Mouse (Mus musculus): Measurements from ENCODE around the gene Chchd1. TPM values are rescaled to one million over a fixed set of nuclear protein-coding genes. Genes with fewer than 3 reads are reported as not detected.
"Not testable (repeated sequence)": the region's sequence is repeated elsewhere in the genome, so short reads cannot be mapped to it uniquely, and the experiment has no call there.

The Chchd1 gene
- total RNA-seq, 1 experiment from 2014 or later, result 90.7 TPM

- no peak for DNase-seq
Measured at GRCm38 (mm10) chr14:20689009-20689408, 13.8 kb upstream of the Chchd1 start.

- DNase-seq, result no peak
Measured at GRCm38 (mm10) chr14:20691772-20692171, 11.0 kb upstream of the Chchd1 start.

DNA sequence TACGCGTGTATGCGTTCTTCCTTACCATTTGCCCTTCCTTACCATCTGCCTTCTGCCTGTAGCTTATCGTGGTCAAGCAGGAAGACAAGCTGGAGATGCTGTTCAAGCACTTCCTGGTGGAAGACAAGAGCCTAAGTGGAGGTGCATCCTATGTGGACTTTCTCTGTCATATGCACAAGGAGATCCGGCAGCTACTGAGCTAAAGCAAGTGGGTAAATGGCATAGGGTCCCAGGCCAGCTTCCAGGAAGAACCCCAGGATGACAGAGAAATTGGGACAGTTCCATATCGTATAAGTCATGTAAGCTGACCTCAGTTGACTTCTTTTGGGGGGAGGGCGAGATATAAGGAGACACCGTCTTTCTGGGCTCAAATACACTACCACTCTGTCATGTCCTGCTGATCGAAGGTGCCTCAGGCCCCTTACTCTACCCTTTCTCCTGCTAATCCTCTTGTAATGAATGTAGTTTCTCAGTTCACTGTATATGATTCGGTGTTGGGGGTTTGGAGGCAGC is 9.2 kb upstream of the Chchd1 start:
- DNase-seq, result no peak

GRCm38 (mm10) chr14:20694185-20694883 is 8.5 kb upstream of the Chchd1 start:
- DNase-seq, result no peak

- peak; percentile 91 for DNase-seq
Measured at GRCm38 (mm10) chr14:20694884-20695760, 7.7 kb upstream of the Chchd1 start, which contains the start of gene Fut11. Gene Fut11, plus strand, starts transcription at chr14:20694968.

DNA sequence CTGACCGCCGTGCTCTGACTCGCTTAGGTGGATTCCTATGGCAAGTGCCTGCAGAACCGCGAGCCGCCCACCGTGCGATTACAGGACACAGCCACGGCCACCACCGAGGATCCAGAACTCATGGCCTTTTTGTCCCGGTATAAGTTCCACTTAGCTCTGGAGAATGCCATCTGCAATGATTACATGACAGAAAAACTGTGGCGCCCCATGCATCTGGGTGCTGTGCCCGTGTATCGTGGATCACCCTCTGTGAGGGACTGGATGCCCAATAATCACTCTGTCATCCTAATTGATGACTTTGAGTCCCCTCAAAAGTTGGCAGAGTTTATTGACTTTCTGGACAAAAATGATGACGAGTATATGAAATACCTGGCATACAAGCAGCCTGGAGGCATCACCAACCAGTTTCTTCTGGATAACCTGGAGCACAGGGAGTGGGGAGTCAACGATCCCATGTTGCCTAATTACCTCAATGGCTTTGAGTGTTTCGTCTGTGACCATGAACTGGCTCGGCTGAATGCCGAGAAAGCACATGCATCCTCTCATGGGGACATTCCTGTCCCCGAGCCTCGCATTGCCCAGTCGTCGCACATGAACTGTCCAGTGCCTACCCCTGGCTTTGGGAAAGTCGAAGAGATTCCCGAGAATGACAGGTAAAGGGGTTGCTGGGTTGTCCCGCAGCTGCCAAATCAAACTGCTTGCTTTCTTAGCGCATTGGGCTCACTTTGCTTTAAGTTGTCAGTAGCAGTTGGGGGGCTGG is 6.9 kb upstream of the Chchd1 start:
- DNase-seq, result no peak

GRCm38 (mm10) chr14:20696986-20697385 is 5.8 kb upstream of the Chchd1 start:
- DNase-seq, result peak; percentile 38

- no peak for DNase-seq
Measured at GRCm38 (mm10) chr14:20698515-20698914, 4.3 kb upstream of the Chchd1 start.

GRCm38 (mm10) chr14:20700362-20700761 is 2.4 kb upstream of the Chchd1 start:
- DNase-seq, result no peak

DNA sequence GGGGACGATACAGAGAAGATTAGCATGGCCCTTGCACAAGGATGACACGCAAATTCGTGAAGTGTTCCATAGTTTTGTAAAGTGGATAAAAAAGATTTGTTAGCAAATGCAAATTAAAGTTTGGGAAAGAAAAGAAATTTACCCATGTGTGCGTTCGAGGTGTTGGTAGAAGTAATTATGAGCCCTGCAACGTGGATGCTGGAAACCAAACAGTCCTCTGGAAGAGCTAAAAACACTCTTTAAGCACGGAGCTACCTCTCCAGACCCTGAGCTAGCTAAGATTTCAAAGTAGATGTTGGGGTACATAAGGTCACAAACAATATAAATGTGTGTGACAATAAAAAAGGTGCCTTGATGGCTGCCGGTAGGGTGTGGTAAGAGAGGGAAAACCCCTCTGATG is 1.3 kb upstream of the Chchd1 start:
- no peak for DNase-seq

- no peak for DNase-seq
Measured at GRCm38 (mm10) chr14:20702096-20702740, 588 bp upstream of the Chchd1 start.

DNA sequence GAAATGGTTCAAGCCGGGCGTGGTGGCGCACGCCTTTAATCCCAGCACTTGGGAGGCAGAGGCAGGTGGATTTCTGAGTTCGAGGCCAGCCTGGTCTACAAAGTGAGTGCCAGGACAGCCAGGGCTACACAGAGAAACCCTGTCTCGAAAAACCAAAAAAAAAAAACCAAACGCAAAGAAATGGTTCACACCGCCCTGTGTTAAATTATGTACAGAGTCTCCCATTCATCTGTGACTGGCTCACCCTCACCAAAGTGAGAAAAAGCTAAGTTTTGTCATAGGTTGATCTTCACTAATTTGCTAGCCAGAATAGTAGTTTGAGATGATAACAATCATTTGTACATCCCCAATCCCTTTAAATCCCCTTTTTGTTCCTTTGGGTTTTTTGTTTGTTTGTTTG is 655 bp downstream of the Chchd1 start:
- not testable (repeated sequence) for DNase-seq

DNA sequence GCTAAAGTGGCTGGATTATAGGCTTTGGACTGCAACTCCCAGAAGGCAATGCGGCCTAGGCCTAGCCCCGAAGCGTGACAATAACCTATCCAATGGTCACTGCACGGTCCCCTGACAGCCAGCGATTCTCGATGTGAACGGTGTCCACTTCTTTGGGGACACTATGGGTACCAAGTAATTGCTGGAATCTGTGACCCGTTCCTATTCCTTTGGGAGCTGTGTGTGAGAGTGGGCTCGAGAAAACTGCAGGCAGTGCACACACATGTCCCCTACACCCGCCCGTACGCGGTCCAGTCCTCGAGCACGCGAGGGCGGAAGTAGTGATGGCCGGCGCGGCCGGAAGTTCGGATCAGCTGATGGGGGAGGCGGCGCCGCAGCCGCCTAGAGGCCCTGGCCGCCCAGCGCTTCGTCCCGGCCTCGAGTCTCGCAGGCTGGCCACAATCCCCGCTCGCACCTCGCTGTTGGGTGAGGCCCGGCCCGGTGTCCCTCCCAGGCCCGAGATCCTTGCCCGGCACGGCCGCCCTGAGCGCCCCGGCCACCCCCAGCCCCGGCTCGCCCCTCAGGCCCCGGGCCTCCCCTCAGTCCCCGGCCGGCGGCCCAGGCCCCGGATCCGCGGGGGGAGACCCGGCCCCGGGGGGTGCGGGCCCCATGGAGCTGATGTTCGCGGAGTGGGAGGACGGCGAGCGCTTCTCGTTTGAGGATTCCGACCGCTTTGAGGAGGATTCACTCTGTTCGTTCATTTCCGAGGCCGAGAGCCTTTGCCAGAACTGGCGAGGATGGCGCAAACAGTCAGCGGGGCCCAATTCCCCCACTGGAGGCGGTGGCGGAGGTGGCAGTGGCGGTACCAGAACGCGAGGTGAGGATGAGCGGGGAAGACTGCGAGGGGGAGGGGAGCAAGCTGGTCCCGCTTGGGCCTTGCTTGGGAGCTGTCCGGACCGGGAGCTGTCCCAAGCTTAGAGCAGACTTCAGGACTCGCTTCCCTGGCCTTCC is 4.7 kb downstream of the Chchd1 start, which contains the start of gene Zswim8:
Zswim8 (plus strand) TSS at position 352 of the 990 bp plus-strand sequence.
- DNase-seq, result peak; percentile 89

GRCm38 (mm10) chr14:20708239-20708638 is 5.4 kb downstream of the Chchd1 start:
- DNase-seq, result no peak

- DNase-seq, result no peak
Measured at GRCm38 (mm10) chr14:20713832-20714231, 11.0 kb downstream of the Chchd1 start.

DNA sequence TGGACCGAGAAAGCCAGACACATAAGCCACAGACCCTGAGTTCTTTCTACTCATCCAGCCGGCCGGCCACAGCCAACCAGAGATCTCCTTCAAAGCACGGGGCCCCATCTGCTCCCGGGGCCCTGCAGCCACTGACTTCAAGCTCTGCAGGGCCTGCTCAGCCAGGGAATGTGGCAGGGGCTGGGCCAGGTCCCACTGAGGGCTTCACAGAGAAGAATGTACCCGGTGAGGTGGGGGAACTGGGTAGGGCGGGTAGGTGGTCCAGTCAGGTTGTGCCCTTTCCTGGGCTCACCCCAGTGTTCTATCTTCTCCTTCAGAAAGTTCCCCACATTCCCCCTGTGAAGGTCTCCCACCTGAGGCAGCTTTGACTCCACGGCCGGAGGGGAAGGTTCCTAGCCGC is 15.6 kb downstream of the Chchd1 start:
- no peak for DNase-seq

DNA sequence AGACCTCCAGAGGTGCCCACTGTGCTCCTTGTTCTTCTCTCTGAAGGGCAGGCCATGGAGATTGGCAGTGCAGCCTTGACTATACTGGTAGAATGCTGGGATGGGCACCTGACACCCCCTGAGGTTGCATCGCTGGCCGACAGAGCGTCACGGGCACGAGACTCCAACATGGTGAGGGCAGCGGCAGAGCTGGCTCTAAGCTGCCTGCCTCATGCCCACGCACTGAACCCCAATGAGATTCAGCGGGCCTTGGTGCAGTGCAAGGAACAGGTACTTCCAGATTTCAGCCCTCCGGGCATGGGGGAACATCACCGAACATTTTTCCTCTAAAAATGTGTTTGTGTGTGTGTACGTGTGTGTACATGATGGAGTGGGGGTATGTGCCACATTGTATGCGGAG is 17.0 kb downstream of the Chchd1 start:
- no peak for DNase-seq

DNA sequence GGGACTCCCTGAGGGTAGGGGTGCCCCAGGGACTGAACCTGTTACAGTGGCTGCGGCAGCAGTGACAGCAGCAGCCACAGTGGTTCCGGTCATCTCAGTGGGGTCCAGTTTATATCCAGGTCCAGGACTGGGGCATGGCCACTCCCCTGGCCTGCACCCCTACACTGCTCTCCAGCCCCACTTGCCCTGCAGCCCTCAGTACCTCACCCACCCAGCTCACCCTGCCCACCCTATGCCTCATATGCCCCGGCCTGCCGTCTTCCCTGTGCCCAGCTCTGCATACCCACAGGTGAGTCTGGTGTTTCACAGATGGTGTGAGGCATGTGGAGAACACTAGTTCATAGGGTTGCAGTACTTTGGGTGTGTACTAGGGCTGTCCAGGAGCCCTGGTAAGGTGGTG is 18.6 kb downstream of the Chchd1 start:
- DNase-seq, result no peak

- no peak for DNase-seq
Measured at GRCm38 (mm10) chr14:20723006-20723405, 20.2 kb downstream of the Chchd1 start.

DNA sequence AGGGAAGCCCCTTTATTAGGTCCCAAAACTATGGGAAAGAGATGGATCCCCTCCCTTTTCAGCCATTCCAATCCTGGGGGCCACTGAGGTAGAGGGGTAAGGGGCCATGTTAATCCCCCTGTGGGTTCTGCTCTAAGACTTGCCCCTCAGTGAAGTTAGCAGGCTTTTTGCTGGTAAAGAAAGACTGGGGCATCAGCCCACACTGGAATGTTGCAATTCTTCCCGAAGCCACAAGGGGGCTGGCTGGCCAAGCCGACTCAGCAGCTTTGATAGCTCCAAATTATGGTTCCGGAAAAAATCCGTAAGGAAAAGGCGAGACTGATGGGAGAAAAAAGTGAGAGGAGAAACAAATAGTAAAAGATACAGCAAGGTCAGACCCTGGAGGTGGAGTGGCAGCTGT is 21.2 kb downstream of the Chchd1 start:
- peak; percentile 68 for DNase-seq

All from adrenal gland, postnatal 25 days (tissue).